Mouse (Mus musculus) embryonic facial prominence, embryonic 11.5 days (tissue): ENCODE measurements around the gene Scyl1. TPM values are rescaled to one million over a fixed set of nuclear protein-coding genes. Genes with fewer than 3 reads are reported as not detected.
A peak's percentile ranks its signal among the peaks of the same experiment; 100 is the strongest.

Experiments
- ATAC-seq: fragments of 200-750 bp; cut with Nextera tagmentation; replicated peaks from 2 replicates; pipeline ENCODE4 v1.8.0; 2017; ENCODE audit warnings: low read depth; ENCODE audit not compliant: insufficient number of reproducible peaks, low FRiP score, low TSS enrichment
- DNase-seq: peaks from one replicate; pipeline ENCODE4 v3.0.0-alpha.2; 2015; ENCODE audit warnings: low spot score
- H3K27ac ChIP-seq: fragments of 300-500 bp; sonication (generic); replicated peaks from 2 replicates; pipeline ENCODE4 v1.5.1; 2014; ENCODE audit warnings: mild to moderate bottlenecking, low read depth, low read length, control low read depth
- H3K27me3 ChIP-seq: fragments of 300-500 bp; sonication (generic); 2 replicates; pipeline ENCODE4 v1.6.1; 2014; ENCODE audit warnings: mild to moderate bottlenecking, low read length, moderate library complexity, mixed read lengths; ENCODE audit not compliant: control insufficient read depth, insufficient read depth
- H3K36me3 ChIP-seq: fragments of 300-500 bp; sonication (generic); replicated peaks from 2 replicates; pipeline ENCODE4 v1.6.1; 2014; ENCODE audit warnings: low read depth, mild to moderate bottlenecking, low read length, moderate library complexity, mixed read lengths; ENCODE audit not compliant: control insufficient read depth, insufficient read depth
- H3K4me1 ChIP-seq: fragments of 300-500 bp; sonication (generic); 2 replicates; pipeline ENCODE4 v1.6.1; 2014; ENCODE audit warnings: low read length, mixed read lengths; ENCODE audit not compliant: control insufficient read depth, insufficient read depth
- H3K4me2 ChIP-seq: fragments of 300-500 bp; sonication (generic); 2 replicates; pipeline ENCODE4 v1.6.1; 2014; ENCODE audit warnings: low read depth, mild to moderate bottlenecking, control low read depth, low read length, moderate library complexity
- H3K4me3 ChIP-seq: fragments of 300-500 bp; sonication (generic); 2 replicates; pipeline ENCODE4 v1.5.1; 2014; ENCODE audit warnings: low read depth, low read length, control low read depth
- H3K9ac ChIP-seq: fragments of 300-500 bp; sonication (generic); replicated peaks from 2 replicates; pipeline ENCODE4 v1.6.1; 2014; ENCODE audit warnings: mild to moderate bottlenecking, control low read depth, low read length
- H3K9me3 ChIP-seq: fragments of 300-500 bp; sonication (generic); replicated peaks from 2 replicates; pipeline ENCODE4 v1.6.1; 2016; ENCODE audit warnings: mild to moderate bottlenecking, low read length, inconsistent platforms, mixed read lengths; ENCODE audit not compliant: control insufficient read depth
- WGBS: fragments of 180-500 bp; shearing (Covaris S2); extraction: QIAGEN DNeasy Blood & Tissue Kit; methylation state at CpG from one replicate; pipeline ENCODE4 v1.1.7; 2014; 5-methylcytosine and 5-hydroxymethylcytosine counted together
- polyA plus RNA-seq: library from polyadenylated mRNA; unstranded; fragments of >200 nt; fragmentation: Nextera tagmentation; extraction: Ambion mirVana; gene quantifications from 2 replicates; pipeline ENCODE4 v1.2.1, GENCODE M21; 2014

Gene Scyl1
- polyA plus RNA-seq, 1 experiment from 2014 or later, result 53.9 TPM

DNA sequence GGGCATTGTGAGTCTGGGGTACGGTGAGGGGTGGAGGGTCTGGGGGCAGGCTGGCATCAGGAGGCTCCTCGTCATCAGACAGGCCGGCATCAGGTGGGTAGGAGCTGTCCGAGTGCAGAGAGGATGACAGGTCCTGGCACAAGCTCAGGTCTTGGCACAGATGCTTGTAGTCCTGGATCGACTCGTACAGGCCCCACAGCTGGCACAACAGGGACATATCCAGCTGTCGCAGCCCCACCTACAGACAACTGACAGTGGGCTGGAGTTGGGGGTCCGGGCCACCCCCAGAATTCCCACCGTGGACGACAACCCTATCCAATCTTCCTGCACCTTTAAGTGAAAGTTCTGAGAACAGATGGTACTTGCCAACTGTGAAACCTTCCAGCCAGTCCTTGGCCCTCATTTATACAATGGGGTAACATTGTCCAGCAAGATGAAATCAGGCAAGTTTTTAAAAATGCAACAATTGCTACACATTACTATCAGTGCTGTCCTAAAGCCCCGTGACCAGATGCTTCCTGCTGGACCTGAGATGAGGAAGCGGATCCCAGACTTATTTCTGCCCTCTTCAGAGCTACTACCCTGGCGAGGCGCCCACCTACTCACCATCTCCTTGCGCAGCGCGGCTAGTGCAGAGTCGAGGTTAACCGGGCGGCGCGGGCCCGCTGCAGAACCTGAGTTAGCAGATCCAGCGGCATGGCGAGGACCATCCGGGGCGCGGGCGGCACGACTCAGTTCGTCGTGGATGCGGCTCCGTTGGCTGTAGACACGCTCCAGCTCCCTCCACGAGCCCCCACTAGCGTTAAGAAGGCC is 42.4 kb downstream of the Scyl1 start:
- peaks cover 10% of the 10 kb centered on the region for H3K4me1 ChIP-seq
- H3K36me3 ChIP-seq, result peaks cover 3% of the 10 kb centered on the region

DNA sequence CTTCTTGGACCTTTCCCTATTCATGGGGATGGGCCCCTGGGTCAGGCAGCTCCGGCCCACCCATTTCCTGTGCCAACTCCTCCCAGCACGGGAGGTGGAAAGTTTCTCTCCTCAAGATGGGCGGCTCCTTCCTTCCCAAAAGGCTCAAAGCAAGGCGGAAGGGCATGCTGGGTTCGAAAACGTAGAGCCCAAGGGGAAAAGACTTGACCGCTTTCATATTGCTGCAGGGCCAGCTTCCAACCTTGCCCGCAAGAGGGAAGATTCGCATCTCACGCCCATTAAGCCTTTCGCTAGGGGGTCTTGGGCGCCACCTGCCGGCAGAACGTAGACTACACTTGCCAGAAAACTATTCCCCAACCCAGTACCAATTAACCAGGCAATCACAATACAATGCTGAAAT is 43.5 kb downstream of the Scyl1 start:
- H3K36me3 ChIP-seq, result peaks cover 3% of the 10 kb centered on the region
- H3K9me3 ChIP-seq, result no peaks in the 10 kb centered on the region
- no peak overlapping the region for H3K27ac ChIP-seq
- peak overlapping the region; percentile 100 for H3K9ac ChIP-seq
- H3K4me2 ChIP-seq, result peak overlapping the region; percentile 93
- ATAC-seq (no peak), DNase-seq (peak; percentile 92)
- peaks cover 10% of the 10 kb centered on the region for H3K4me1 ChIP-seq
- 2% methylated on average over 14 of the region's 14 CpGs for WGBS
- no peaks in the 10 kb centered on the region for H3K27me3 ChIP-seq
- peak overlapping the region; percentile 88 for H3K4me3 ChIP-seq

More for the DNA sequence above, 42.4 kb downstream of the Scyl1 start:
- DNase-seq (peak; percentile 52), ATAC-seq (0 out of 2 replicates have a peak, but pooled peaks have one; percentile 3)
- Histone ChIP-seq H3K9me3 (no peaks in the 10 kb centered on the region), H3K4me2 (peak overlapping the region; percentile 93), H3K9ac (peak overlapping the region; percentile 100), H3K27me3 (no peaks in the 10 kb centered on the region), H3K4me3 (peak overlapping the region; percentile 88), H3K27ac (peak overlapping the region; percentile 95)
- WGBS, result 10% methylated on average over 37 of the region's 37 CpGs

DNA sequence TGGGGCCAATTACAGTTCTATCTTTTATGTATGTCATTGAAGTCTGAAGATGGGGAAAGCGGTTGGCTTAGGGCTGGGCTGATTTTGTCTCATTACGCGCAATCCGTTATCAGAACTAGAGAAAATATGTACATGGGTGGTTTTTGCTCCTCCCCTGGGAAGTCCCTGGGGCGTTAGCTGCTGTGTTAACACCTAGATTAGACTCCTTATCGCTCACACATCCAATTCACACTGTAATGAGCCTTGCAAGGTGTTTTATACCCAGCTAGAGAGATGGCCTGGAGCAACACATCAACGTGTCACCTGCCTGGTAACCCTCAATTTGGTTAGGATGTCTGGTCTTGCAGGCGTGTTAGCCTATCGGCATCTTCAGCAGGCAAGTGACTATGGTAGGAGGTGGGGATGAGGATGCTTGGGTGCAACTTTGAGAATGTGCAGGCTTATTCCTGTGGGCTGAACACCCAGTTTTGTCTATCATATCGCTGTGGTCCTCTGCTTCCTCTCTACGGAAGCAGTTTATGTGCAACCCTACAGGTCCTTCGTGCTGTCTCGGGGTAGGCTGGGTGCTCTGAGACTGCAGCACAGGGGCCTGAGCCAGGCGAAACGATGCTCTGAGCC is 44.1 kb downstream of the Scyl1 start:
- DNase-seq (peak; percentile 15), ATAC-seq (no peak)
- Histone ChIP-seq H3K9me3 (no peaks in the 10 kb centered on the region), H3K9ac (peak overlapping the region; percentile 13), H3K4me2 (peak overlapping the region; percentile 93), H3K27ac (no peak overlapping the region), H3K36me3 (peaks cover 3% of the 10 kb centered on the region), H3K4me3 (peak overlapping the region; percentile 88), H3K4me1 (peaks cover 10% of the 10 kb centered on the region), H3K27me3 (no peaks in the 10 kb centered on the region)
- 79% methylated on average over 15 of the region's 15 CpGs for WGBS

DNA sequence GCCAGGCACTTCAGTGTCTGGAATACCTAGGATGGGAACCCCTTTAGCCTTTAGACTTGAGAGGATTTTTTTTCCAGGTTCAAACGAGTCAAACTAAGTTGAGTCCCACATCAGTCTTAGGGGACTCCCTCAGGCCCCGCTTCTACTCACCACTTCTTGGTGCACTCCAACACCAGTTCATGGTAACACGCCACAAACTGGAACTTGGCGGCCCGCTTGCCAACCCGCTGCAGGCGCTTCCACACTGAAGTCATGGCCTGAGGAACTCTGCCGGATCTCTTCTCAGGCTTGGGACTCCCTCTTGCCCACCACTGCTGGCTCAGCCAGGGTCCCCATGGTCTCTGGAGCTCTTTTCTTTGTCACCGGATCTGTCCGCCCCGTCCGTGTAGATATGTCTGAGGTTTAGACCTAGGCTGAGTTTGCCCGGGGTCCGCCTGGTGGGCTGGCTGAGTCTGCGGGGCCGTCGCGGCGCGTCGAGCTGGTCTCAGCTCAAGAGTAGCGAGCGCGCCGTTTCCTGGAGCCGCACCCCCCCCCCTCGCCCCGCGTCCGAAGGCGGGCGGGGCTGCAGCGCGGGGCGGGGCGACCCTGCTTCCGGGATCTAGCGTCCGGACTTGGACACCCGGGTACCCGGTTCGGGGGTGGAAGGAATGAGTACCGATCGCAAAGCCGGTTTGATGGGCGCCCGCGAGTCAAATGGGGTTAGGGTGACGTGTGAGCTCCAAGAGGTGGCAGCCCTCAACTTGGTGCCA is 45.3 kb downstream of the Scyl1 start, which contains the start of gene Ehbp1l1:
Gene Ehbp1l1, minus strand, starts transcription at position 551 of the 749 bp plus-strand sequence.
- H3K36me3 ChIP-seq, result peaks cover 8% of the 10 kb centered on the region
- ATAC-seq (no peak), DNase-seq (peak; percentile 59)
- H3K27ac ChIP-seq, result no peak within 1 kb of the TSS
- peak within 1 kb of the TSS; percentile 93 for H3K4me2 ChIP-seq
- H3K27me3 ChIP-seq, result no peaks in the 10 kb centered on the region
- H3K4me3 ChIP-seq, result peak within 1 kb of the TSS; percentile 31
- H3K9me3 ChIP-seq, result no peaks in the 10 kb centered on the region
- H3K4me1 ChIP-seq, result peaks cover 9% of the 10 kb centered on the region
- 11% methylated on average over 49 of the region's 49 CpGs for whole genome bisulfite sequencing
- peak within 1 kb of the TSS; percentile 53 for H3K9ac ChIP-seq

DNA sequence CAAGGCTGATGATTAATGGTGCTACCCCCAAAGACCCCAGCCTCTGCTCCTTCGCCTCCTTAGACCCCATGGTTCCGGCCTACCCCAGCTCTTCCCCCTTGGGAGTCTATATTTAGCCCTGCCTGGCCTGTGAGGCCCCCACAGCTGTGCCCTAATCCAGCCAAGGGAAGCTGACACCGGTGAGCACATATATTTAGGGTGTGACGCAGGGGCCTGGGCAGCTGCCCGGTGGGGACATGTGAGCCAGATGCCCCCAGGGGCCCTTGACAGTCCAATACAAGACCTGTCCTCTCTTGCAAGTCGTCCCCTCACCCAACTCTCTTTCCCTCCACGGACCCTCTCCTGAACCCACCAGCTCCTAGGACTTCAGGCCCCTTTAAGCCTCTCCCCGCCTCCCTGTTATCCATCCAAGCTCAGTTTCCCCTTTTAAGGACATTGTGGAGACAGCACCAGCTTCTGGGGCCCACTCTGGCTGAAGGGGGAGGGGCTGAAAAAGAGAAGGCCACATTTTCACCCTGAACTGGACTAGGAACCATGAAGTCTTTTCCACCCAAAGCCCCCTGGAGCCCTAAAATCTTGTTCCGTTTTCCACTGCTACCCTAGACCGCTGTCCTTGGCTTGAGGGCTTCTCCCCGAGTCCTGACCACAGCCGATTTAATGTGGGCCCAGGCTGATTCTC is 46.1 kb downstream of the Scyl1 start:
- H3K9me3 ChIP-seq, result no peaks in the 10 kb centered on the region
- DNase-seq (no peak), ATAC-seq (no peak)
- peak overlapping the region; percentile 53; the same call in 1 of the 2 replicates for H3K9ac ChIP-seq
- no peaks in the 10 kb centered on the region for H3K27me3 ChIP-seq
- H3K36me3 ChIP-seq, result peaks cover 10% of the 10 kb centered on the region
- 70% methylated on average over 12 of the region's 12 CpGs for WGBS
- peaks cover 6% of the 10 kb centered on the region for H3K4me1 ChIP-seq
- peak overlapping the region; percentile 67; the same call in 1 of the 2 replicates for H3K4me2 ChIP-seq
- H3K4me3 ChIP-seq, result peak overlapping the region; percentile 31
- no peak overlapping the region for H3K27ac ChIP-seq

DNA sequence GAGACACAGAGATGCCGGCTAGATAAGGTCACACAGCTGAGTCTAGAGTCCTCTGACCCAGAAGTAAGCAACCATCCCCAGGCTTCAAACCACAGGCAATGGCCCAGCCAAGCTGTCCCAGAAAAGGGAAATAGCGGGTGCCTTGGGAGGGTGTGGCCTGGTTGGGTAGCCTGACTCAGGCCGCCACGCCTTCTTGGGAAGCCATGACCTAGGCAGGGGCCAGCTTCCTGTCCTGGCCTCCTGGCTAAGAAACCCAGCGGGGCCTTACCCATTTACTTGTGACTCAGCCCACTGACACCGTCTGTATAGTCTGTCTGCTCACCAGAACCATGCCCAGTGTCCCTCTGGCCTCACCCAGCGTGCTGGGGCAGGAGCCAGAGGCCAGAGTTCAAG is 46.7 kb downstream of the Scyl1 start:
- Histone ChIP-seq H3K9ac (0 out of 2 replicates have a peak overlapping the region, but pooled peaks have one; percentile 14), H3K27ac (no peak overlapping the region), H3K4me3 (no peak overlapping the region), H3K27me3 (no peaks in the 10 kb centered on the region), H3K9me3 (no peaks in the 10 kb centered on the region), H3K36me3 (peaks cover 13% of the 10 kb centered on the region), H3K4me1 (peaks cover 6% of the 10 kb centered on the region), H3K4me2 (peak overlapping the region; percentile 2; the same call in 1 of the 2 replicates)
- 71% methylated on average over 7 of the region's 7 CpGs for WGBS
- no peak for DNase-seq
- ATAC-seq, result no peak

DNA sequence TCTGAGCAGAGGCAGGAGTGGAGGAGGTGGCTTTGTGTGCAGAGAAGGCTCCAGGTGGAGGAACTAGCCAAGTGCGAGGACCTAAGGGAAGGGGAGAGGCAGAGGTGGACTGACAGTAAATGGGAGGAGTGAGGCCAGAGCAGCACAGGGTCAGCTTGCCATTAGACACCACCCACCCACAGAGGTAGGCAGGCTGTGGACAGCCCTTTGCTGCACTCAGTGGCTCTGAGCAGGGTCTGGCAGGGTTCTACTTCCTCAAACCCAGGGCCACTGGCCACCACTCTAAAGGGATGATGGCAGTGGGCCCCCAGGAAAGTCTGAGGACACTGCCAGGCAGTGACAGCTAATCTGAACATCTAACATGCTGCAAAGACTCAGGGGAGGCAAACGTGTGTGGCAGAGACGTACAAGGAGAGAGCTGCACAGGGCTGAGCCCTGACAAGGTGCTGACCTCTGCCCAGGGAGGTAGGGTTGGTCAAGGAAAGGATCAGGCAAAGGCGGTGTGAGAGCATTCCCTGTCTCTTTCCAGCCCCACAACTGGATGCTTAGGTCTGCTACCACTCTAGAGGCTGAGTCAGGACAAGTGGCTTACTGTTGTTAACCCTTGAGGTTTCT is 47.2 kb downstream of the Scyl1 start:
- Histone ChIP-seq H3K4me2 (peak overlapping the region; percentile 2; the same call in 1 of the 2 replicates), H3K36me3 (peaks cover 13% of the 10 kb centered on the region), H3K27me3 (no peaks in the 10 kb centered on the region), H3K4me1 (peaks cover 6% of the 10 kb centered on the region), H3K9me3 (no peaks in the 10 kb centered on the region), H3K4me3 (no peak overlapping the region), H3K27ac (no peak overlapping the region), H3K9ac (no peak overlapping the region)
- 77% methylated on average over 4 of the region's 4 CpGs for WGBS
- no peak for ATAC-seq
- DNase-seq, result no peak
